Mouse (Mus musculus): ENCODE results near the gene Trmt5. TPM values are rescaled to one million over a fixed set of nuclear protein-coding genes. Genes with fewer than 3 reads are reported as not detected.
A peak's percentile ranks its signal among the peaks of the same experiment; 100 is the strongest.

Gene Trmt5
- polyA plus RNA-seq, 1 experiment from 2014 or later = 17.6 TPM

DNA sequence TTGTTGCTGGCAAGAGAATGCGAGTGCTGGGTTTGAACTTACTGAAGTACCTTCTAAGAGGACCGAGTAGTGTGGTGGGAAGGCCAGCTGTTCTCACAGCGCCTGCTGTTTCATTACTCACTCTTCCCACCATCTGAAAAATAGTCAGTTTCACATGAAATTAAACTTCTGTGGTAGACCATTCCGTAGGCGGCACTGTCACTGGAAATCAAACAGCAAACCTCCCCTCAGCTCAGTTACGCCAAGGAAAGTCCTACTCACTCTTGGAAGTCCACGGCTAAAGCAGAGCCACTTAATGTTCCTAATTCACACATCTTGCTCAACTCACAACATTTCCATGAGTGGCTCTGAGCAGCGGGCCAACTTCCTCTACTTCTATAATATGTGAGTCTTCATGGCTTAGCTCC lies 37.7 kb upstream of the Trmt5 start:
- Histone ChIP-seq H3K27ac (ENCODE audit: low read length) (no peak overlapping the region), H3K27me3 (ENCODE audit: control insufficient read depth, insufficient read depth, low read length) (no peaks in the 10 kb centered on the region), H3K4me2 (ENCODE audit: low read depth, low read length) (no peak overlapping the region), H3K4me1 (ENCODE audit: control insufficient read depth, insufficient read depth, low read length) (peaks cover 17% of the 10 kb centered on the region), H3K4me3 (ENCODE audit: low read length) (no peak overlapping the region), H3K36me3 (ENCODE audit: control insufficient read depth, insufficient read depth) (no peaks in the 10 kb centered on the region), H3K9me3 (replicated peaks; ENCODE audit: control insufficient read depth, low read length) (no peaks in the 10 kb centered on the region), H3K9ac (ENCODE audit: low read length) (no peak overlapping the region)
- 83% methylated on average over 8 of the region's 8 CpGs for WGBS
- ATAC-seq (replicated peaks; ENCODE audit: extremely low read depth, insufficient read depth, low FRiP score) = no peak

DNA sequence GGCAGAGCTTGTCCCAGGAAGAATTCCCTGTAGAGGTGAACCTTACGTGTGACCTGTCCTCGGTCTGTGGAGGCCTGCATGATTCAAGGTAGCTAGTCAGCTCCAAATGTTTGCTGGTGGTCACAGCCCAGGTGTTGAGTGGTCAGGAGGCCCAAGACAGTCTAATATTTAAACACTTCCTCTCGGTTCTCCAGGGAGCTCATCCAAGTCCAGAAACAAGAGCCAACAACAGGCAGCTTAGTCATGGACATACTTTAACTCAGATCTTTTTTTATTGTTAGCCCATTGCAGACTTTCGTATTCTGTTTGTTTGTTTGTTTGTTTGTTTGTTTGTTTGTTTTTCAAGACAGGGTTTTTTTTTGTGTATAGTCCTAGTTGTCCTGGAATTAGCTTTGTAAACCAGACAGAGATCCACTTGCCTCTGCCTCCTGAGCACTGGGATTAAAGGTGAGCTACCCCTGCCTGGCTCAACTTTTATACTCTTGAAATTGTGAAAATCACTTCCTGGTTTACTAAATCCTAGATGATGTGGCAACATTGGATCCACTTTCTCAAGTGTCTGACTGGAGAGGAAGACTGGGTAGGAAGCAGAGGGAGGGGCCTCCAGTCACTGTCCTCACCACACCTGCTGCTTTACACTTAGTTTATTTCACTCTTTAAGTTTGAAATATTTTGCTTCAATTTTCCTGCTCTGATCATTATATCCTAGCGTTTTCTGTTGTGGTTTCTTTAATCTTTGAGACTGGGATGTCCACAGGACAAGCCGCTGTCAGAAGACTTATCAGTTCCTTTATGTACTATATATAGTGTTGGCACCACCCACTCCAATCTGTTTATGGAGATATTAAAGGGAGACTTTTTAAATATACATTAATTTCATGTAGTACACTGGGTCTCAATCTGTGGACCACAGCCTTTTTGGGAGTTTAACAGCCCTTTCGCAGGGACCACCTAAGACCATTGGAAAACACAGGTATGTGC lies 31.5 kb upstream of the Trmt5 start:
- no peaks in the 10 kb centered on the region for H3K27me3 ChIP-seq (ENCODE audit: control insufficient read depth, insufficient read depth, low read length)
- H3K4me1 ChIP-seq (ENCODE audit: control insufficient read depth, insufficient read depth, low read length) = 0 out of 2 replicates have a peak, but pooled peaks cover 2% of the 10 kb centered on the region
- no peaks in the 10 kb centered on the region for H3K9me3 ChIP-seq (replicated peaks; ENCODE audit: control insufficient read depth, low read length)
- no peak overlapping the region for H3K9ac ChIP-seq (ENCODE audit: low read length)
- no peaks in the 10 kb centered on the region; the same call in 1 of the 2 replicates for H3K36me3 ChIP-seq (ENCODE audit: control insufficient read depth, insufficient read depth)
- no peak overlapping the region for H3K27ac ChIP-seq (ENCODE audit: low read length)
- WGBS = 81% methylated on average over 7 of the region's 7 CpGs
- no peak overlapping the region for H3K4me2 ChIP-seq (ENCODE audit: low read depth, low read length)
- no peak overlapping the region for H3K4me3 ChIP-seq (ENCODE audit: low read length)
- ATAC-seq (replicated peaks; ENCODE audit: extremely low read depth, insufficient read depth, low FRiP score) = no peak

DNA sequence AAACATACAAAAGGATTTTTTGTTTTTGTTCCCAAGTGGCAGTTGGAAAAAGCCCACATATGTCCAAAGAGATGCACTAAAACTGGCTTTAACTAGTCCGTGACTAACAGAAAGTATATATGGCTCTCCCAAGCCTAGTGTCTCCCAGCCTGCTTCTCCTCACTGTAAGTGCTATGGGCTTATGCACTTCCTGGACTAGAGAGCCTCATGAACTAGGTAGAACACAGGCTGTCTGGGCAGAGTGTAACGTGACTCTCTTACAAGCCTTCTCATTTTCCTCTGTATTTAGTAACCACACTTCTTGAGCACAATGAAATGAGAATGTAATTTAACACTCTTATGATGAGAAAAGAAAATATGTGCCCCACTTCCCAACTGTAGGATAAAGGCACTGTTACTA lies 22.2 kb upstream of the Trmt5 start:
- ATAC-seq (replicated peaks; ENCODE audit: extremely low read depth, insufficient read depth, low FRiP score) = no peak

DNA sequence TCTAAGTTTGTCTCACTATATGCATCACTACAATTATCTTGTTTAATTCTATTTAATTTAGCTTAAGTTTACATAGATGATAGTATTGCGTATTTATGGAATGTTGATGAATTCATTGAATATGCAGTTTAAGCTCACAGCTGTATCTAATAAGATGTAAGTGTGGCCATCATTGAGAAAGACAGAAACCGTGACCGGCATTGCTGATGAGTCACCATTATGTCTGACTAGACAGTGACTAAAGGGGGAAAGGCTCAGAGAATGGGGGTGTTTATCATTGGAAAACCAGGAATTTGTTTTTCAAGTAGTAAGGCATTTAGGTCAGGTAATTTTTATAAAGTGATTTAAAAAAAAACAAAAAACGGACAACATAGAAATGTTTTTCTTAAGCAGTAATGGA lies 21.2 kb upstream of the Trmt5 start:
- no peaks in the 10 kb centered on the region for H3K4me1 ChIP-seq (ENCODE audit: control insufficient read depth, insufficient read depth, low read length)
- no peak overlapping the region for H3K4me2 ChIP-seq (ENCODE audit: low read depth, low read length)
- no peak for ATAC-seq (replicated peaks; ENCODE audit: extremely low read depth, insufficient read depth, low FRiP score)
- no peaks in the 10 kb centered on the region for H3K27me3 ChIP-seq (ENCODE audit: control insufficient read depth, insufficient read depth, low read length)
- no peaks in the 10 kb centered on the region for H3K36me3 ChIP-seq (ENCODE audit: control insufficient read depth, insufficient read depth)
- no peaks in the 10 kb centered on the region for H3K9me3 ChIP-seq (replicated peaks; ENCODE audit: control insufficient read depth, low read length)
- 92% methylated on average over 4 of the region's 4 CpGs for WGBS
- H3K27ac ChIP-seq (ENCODE audit: low read length) = no peak overlapping the region
- no peak overlapping the region for H3K9ac ChIP-seq (ENCODE audit: low read length)
- H3K4me3 ChIP-seq (ENCODE audit: low read length) = no peak overlapping the region

More for the DNA sequence above, 22.2 kb upstream of the Trmt5 start:
- Histone ChIP-seq H3K27me3 (ENCODE audit: control insufficient read depth, insufficient read depth, low read length) (no peaks in the 10 kb centered on the region), H3K4me2 (ENCODE audit: low read depth, low read length) (no peak overlapping the region), H3K9me3 (replicated peaks; ENCODE audit: control insufficient read depth, low read length) (no peaks in the 10 kb centered on the region), H3K36me3 (ENCODE audit: control insufficient read depth, insufficient read depth) (no peaks in the 10 kb centered on the region), H3K4me1 (ENCODE audit: control insufficient read depth, insufficient read depth, low read length) (no peaks in the 10 kb centered on the region), H3K4me3 (ENCODE audit: low read length) (no peak overlapping the region), H3K27ac (ENCODE audit: low read length) (no peak overlapping the region), H3K9ac (ENCODE audit: low read length) (no peak overlapping the region)
- 74% methylated on average over 2 of the region's 2 CpGs for WGBS

DNA sequence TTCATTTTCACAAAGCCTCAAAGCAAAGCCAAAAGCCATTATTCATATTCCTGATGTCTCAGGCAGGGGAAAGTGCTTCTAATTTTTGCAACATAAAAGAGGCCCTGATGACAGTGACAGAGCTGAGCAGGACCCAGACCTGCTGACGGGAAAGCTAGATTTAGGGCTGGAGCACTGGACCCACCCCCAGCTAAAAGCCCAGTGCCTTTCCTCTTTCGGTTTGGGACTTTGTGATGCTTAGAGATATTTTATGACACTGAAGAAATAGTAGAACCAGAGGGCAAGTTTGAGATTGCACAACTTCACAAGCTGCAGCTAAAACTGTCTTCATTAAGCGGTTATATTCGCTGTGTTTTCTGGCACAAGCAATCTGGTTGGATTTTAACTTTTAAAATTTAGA lies 18.1 kb upstream of the Trmt5 start:
- H3K27me3 ChIP-seq (ENCODE audit: control insufficient read depth, insufficient read depth, low read length) = no peaks in the 10 kb centered on the region
- WGBS = 65% methylated on average over 4 of the region's 4 CpGs
- H3K9me3 ChIP-seq (replicated peaks; ENCODE audit: control insufficient read depth, low read length) = no peaks in the 10 kb centered on the region
- no peak overlapping the region for H3K4me2 ChIP-seq (ENCODE audit: low read depth, low read length)
- no peaks in the 10 kb centered on the region for H3K4me1 ChIP-seq (ENCODE audit: control insufficient read depth, insufficient read depth, low read length)
- no peak overlapping the region for H3K4me3 ChIP-seq (ENCODE audit: low read length)
- no peaks in the 10 kb centered on the region; the same call in 1 of the 2 replicates for H3K36me3 ChIP-seq (ENCODE audit: control insufficient read depth, insufficient read depth)
- ATAC-seq (replicated peaks; ENCODE audit: extremely low read depth, insufficient read depth, low FRiP score) = no peak
- no peak overlapping the region for H3K9ac ChIP-seq (ENCODE audit: low read length)
- 0 out of 2 replicates have a peak overlapping the region, but pooled peaks have one; percentile 3 for H3K27ac ChIP-seq (ENCODE audit: low read length)

DNA sequence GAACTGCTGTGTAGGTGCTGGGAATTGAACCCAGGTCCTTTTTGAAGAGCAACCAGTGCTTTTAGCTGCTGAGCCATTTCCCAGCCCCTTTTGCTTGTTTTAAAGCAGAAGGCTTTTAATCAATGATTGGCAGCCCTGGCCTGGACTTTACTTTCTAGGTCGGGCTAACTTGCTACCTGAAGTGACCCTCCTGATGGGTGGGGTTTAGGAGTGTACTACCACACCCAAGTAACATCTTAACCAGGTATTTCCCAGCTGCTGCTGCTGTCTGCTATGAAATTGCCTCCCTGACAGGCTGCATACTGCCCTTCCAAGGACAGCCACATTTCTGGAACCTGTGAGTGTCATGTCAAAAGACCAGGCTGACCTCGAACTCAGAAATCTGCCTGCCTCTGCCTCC lies 14.0 kb upstream of the Trmt5 start:
- WGBS = 86% methylated on average over 2 of the region's 2 CpGs
- H3K4me1 ChIP-seq (ENCODE audit: control insufficient read depth, insufficient read depth, low read length) = no peaks in the 10 kb centered on the region
- no peak for ATAC-seq (replicated peaks; ENCODE audit: extremely low read depth, insufficient read depth, low FRiP score)

DNA sequence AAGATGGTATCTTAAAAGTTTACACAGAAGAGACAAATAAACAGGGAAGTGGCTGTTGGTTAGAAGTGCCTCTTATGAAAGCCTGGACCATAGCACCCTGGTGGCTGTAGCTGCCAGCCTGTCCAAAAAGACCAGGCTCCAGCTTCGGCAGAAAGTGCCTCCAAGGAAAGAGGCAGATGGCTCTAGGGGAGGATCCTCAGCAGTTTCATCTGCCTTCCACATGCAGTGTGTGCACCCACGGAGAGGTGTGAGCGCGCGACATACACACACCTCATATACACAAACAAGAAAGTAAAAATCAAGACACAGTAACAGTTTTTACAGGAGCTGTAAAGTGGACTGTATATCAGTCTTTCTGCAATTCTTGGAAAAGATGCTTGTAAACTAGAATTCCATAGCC lies 12.1 kb upstream of the Trmt5 start:
- Histone ChIP-seq H3K9me3 (replicated peaks; ENCODE audit: control insufficient read depth, low read length) (no peaks in the 10 kb centered on the region), H3K4me3 (ENCODE audit: low read length) (no peak overlapping the region), H3K27ac (ENCODE audit: low read length) (no peak overlapping the region), H3K4me1 (ENCODE audit: control insufficient read depth, insufficient read depth, low read length) (no peaks in the 10 kb centered on the region), H3K36me3 (ENCODE audit: control insufficient read depth, insufficient read depth) (peaks cover 2% of the 10 kb centered on the region; the same call in 1 of the 2 replicates), H3K27me3 (ENCODE audit: control insufficient read depth, insufficient read depth, low read length) (no peaks in the 10 kb centered on the region), H3K9ac (ENCODE audit: low read length) (no peak overlapping the region), H3K4me2 (ENCODE audit: low read depth, low read length) (no peak overlapping the region)
- ATAC-seq (replicated peaks; ENCODE audit: extremely low read depth, insufficient read depth, low FRiP score) = no peak
- 84% methylated on average over 5 of the region's 5 CpGs for WGBS

More for the DNA sequence above, 14.0 kb upstream of the Trmt5 start:
- Histone ChIP-seq H3K4me3 (ENCODE audit: low read length) (no peak overlapping the region), H3K9ac (ENCODE audit: low read length) (no peak overlapping the region), H3K27me3 (ENCODE audit: control insufficient read depth, insufficient read depth, low read length) (no peaks in the 10 kb centered on the region), H3K36me3 (ENCODE audit: control insufficient read depth, insufficient read depth) (no peaks in the 10 kb centered on the region; the same call in 1 of the 2 replicates), H3K27ac (ENCODE audit: low read length) (no peak overlapping the region), H3K9me3 (replicated peaks; ENCODE audit: control insufficient read depth, low read length) (no peaks in the 10 kb centered on the region), H3K4me2 (ENCODE audit: low read depth, low read length) (no peak overlapping the region)

DNA sequence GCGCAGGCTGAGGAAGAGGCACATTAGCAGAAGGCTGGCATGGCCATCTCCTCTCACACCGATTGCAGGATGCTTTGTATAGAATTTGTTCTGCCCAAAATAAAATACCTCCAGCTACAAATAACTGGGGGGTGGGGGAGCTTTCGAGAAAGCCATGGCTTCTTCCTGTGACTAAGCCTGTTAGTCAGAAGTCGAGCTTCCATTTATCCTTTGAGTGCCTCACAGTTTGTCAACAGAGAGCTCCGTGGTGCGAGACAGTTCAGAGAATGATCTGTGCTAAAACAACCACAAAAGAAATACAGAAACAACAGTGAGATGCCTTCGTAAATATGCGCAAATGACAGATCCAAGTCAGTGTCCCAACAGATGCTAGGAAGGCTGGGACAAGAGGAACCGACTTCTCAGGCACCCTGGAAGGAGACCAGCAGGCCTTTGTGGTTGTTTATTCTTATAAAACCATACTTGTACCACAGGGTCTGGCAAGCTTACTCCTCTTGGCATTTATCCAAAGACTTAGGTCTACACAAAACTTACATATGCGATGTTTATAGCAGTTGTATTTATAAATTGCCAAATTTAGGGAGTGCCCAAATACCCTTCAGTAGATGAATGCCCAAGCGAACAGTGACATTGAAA lies 9.1 kb upstream of the Trmt5 start:
- no peak for ATAC-seq (replicated peaks; ENCODE audit: extremely low read depth, insufficient read depth, low FRiP score)
- H3K27ac ChIP-seq (ENCODE audit: low read length) = no peak overlapping the region

DNA sequence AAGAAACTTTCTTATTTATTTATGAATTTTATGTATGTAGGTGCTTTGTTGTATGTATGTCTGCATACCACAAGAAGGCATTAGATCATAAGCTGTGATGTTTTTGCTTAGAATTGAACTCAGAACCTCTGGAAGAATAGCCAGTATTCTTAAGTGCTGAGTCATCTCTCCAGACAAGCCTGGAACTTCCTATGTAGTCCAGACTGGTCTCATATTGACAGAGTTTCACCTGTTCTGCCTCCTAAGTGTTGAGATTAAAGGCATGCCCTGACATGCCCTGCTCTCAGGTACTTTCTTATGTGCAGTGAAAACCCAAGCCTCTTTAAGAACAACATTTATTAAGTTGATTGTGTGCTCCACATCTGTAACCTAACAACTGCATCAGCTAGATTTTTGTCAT lies 8.4 kb upstream of the Trmt5 start:
- H3K27me3 ChIP-seq (ENCODE audit: control insufficient read depth, insufficient read depth, low read length) = no peaks in the 10 kb centered on the region
- H3K36me3 ChIP-seq (ENCODE audit: control insufficient read depth, insufficient read depth) = peaks cover 2% of the 10 kb centered on the region; the same call in 1 of the 2 replicates
- no peaks in the 10 kb centered on the region for H3K4me1 ChIP-seq (ENCODE audit: control insufficient read depth, insufficient read depth, low read length)
- H3K4me3 ChIP-seq (ENCODE audit: low read length) = no peak overlapping the region
- no peak for ATAC-seq (replicated peaks; ENCODE audit: extremely low read depth, insufficient read depth, low FRiP score)
- H3K4me2 ChIP-seq (ENCODE audit: low read depth, low read length) = no peak overlapping the region
- no peak overlapping the region for H3K9ac ChIP-seq (ENCODE audit: low read length)
- H3K27ac ChIP-seq (ENCODE audit: low read length) = no peak overlapping the region
- no peaks in the 10 kb centered on the region for H3K9me3 ChIP-seq (replicated peaks; ENCODE audit: control insufficient read depth, low read length)

More for the DNA sequence above, 9.1 kb upstream of the Trmt5 start:
- no peak overlapping the region for H3K4me3 ChIP-seq (ENCODE audit: low read length)
- no peak overlapping the region for H3K4me2 ChIP-seq (ENCODE audit: low read depth, low read length)
- H3K36me3 ChIP-seq (ENCODE audit: control insufficient read depth, insufficient read depth) = peaks cover 2% of the 10 kb centered on the region
- WGBS = 79% methylated on average over 11 of the region's 11 CpGs
- H3K9me3 ChIP-seq (replicated peaks; ENCODE audit: control insufficient read depth, low read length) = no peaks in the 10 kb centered on the region
- H3K4me1 ChIP-seq (ENCODE audit: control insufficient read depth, insufficient read depth, low read length) = no peaks in the 10 kb centered on the region
- no peaks in the 10 kb centered on the region for H3K27me3 ChIP-seq (ENCODE audit: control insufficient read depth, insufficient read depth, low read length)
- H3K9ac ChIP-seq (ENCODE audit: low read length) = no peak overlapping the region

All from heart, embryonic 16.5 days (tissue).